Mouse (Mus musculus) lung, postnatal 4 days (tissue): ENCODE results near the gene Zbtb38.

ENCODE experiments used
- DNase-seq, 2 experiments: peaks; one replicate each; pipeline ENCODE4 v3.0.0; 2021

Gene Zbtb38

DNA sequence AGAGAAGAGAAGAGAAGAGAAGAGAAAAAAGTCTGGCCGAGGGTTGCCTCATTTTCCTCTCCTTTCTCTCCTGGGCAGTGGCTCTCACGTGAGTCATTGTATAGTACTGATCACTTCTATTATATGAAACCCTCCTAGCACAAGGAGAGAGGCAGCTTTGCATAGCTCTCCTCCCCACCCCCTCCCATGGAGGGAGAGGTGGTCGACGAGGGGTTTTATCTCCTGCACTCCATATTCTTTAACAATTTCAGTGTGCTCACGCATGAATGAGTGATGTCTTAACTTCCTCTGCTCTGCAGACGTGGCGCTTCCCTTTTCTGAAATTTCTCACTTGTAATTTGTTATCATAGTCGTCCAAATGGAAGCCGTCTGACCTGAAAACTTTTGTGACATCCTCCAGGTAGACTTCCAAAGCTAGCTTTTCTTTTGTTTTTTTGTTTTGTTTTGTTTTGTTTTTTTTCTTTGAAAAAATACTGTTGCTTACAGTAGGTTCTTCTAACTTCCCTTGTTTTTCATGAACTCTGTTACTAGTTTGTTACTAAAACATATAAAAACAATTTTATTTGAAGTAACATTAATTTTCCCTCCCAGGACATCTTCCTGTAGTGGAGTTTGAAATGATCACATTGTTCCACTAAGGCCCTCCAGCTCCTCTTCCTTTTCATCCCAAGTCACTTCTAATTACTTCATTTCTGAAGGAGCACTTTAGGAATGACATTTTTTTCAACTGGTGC, 116.0 kb downstream of the Zbtb38 start:
- no peak for DNase-seq

DNA sequence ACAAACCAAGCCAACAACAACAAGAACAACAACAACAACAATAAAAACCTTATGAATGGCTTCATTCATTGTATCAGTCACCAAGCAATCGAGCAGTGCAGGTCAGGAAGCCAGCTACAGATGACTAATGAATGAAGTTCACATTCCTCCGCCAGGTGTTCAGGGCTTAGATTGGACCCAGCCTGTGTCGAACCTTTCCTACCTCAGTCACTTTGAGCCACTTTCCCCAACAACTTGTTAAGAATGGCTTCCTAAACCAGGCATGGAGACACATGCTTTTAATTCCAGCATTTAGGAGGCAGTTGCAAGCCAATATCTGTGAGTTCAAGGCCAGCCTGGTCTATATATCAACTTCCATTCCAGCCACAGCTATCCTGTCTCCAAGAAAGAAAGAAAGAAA, 116.7 kb downstream of the Zbtb38 start:
- DNase-seq = no peak

DNA sequence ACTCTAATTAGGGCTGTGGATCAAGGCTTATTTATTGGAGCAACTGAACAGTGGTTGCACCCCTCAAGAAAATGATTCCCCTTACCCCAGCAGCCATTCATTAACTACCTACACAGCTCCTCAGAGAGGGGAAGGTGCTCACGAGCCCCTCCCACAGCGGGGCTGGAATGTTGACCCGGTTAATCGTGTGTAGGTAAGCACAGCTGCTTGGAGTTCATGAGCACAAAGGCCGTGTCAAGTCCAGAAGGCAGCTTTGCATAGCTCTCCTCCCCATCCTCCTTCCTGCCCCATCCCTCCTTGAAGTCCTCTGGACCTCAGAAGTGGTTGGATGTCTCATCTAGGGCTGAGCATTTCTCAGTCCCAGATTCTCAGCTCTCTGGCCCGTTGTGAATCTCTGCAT, 117.5 kb downstream of the Zbtb38 start:
- DNase-seq = no peak

DNA sequence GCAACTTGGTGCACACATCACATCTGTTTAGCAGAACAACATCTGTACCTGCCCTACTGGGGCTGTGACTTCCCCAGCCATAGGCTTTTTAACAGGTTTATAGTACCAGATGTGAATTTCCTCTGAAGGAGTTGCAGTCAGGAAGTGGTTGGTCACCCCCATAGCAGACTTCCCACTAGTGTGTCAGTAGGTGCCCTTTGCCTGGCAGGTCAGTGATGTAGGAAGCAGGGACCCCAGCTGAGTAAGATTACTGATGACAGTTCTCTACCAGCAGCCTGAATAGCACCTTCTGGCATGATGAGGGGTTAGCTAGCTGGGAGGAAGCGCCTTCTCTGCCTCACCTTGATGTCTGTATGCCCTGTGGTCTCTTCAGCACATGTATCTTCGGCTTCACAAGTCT, 118.9 kb downstream of the Zbtb38 start:
- no peak for DNase-seq
